Mouse (Mus musculus): ENCODE results near the gene Ly6g6d.

Gene Ly6g6d

DNA sequence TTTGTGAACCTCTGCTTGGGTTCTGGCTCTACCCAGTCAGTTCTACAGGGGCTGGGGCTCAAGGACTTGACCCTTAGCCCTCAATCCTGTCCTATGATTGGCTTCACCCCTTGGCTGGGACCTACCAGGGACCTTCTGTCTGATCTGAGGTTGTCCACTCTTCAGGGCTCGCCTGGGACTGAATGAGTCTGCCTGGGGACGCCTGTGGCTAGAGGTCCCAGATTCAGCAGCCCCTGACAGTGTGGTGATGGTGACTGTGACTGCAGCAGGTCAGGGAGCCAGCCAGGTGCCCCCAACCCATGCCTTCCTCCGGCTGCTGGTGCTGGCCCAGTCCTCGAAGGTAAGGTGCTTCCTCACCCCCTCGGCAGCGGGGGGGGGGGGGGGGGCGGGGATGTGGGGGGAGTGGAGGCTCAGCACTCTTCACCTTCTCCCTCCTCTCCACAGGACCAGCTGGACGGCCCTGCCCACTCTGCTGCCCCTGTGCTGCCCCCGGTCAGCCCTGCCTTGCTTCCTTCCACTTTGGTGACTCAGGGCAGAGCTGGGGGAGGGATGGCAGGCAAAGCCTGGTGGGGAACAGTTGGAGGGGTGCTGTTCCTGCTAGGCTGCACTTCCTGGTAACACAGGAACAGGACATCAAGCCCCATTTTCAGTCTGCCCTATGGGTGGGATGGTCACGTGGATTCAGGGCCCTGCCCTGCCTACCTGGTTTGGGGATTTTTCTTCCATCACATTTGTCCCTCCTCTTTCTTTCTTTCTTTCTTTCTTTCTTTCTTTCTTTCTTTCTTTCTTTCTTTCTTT, 53.0 kb downstream of the Ly6g6d start:
- DNase-seq (ENCODE audit: extremely low spot score, low read depth, low spot score) = no peak

DNA sequence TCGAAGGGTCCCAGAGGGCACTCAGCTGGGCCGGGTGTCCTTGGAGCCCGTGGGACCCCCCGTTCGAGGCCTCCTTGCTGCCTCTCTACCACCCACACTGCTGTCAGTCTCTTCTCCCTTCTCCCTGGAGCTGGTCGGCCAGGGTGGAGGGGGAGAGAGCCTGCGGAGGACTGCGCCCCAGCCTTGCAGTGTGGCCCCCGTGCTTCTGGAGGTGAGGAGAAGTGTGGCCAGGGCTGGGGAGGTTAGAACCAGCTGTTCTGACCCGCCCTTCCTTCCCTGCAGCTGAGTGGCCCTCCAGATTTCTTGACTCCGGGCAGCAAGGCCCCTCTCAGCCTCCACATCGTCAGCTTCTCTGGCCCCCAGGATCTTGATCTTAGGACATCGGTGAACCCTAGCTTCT, 53.6 kb downstream of the Ly6g6d start:
- DNase-seq (ENCODE audit: extremely low spot score, low read depth, low spot score) = no peak

DNA sequence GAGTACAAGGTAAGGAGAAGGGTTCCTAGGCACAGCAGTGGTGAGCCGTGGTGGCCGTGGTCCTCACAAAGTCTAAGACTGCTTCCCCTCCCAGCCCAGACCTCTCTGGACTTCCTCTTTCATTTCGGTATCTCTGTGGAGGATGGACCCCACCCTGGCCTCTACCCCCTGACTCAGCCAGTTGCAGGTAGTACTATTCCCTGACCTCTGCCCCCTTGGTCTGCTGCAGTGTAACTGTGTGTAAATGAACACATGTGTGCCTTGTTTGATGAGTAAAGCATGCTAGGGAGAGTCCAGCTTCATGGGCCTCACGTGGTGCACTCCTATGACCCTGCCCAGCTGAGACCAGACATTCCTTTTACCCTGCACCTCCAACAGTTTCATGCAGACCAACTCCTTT, 54.1 kb downstream of the Ly6g6d start:
- no peak for DNase-seq (ENCODE audit: extremely low spot score, low read depth, low spot score)

DNA sequence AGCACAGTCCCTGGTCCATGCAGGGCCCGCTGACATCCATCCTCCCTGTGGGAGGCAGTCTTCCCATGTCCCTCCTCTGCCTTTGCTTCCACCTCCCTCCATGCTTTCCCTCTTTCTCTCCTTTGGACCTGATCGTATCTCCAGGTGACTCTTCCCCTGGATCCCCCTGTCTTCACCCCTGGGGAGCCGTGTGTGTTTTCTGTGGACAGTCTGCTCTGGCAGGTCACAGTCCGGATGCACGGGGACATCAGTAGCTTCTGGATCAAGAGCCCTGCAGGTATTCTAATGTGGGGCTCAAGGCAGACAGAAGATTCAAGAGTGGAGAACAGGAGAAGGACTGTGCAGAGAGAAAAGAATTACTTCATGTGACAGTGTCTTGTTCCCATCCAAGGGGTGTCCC, 54.6 kb downstream of the Ly6g6d start:
- DNase-seq (ENCODE audit: extremely low spot score, low read depth, low spot score) = no peak

DNA sequence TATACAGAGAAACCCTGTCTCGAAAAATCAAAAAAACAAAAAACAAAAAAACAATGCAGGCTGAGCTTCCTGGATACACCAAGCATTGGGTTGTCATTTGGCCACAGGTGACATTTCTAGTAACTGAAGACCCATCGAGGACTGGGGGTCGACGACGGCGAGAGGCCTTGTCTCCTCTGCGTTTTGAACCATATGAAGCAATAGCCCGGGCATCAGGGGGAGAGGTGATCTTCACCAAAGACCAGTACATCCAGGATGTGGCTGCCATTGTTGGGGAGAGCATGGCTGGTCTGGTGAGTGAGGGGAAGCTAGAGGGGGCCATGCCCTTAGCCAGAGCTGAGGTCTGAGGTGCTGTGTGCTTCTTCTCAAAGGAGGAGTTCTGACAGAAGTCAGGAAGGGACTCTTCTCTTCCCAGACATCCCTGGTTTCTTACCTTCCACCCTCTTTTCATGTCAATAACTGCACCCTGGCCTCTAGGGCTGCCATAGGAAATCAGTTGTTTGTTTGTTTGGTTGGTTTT, 55.3 kb downstream of the Ly6g6d start:
- DNase-seq (ENCODE audit: extremely low spot score, low read depth, low spot score) = no peak

DNA sequence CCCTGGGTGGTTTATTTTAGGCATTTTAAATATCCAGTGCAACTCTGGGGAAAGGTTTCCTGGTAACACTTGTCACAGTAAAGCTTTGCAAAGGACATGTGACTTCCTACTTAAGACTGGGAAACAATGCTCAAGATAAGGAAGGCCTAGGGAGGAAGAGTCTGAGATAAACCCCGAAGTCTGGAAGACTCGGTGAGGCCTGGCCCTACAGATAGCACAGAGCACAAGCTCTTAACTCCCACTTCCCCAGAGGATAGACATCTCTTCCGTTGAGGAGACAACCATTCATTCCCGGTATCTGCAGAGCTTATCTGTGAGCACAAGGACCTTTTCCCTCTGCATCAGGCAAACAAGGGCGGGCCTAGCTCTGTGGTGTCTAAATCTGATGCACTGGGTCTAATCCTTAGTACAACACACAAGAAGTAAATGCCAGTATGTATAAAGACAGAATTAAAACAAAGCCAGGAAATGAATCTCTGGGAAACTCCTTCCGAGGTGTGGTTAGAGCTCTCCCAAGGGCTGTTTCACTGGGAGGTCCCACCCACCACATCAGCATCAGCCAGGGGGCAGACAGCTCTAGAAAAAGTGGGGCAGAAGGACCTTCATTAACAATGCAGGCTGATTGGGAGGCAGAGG, 55.9 kb downstream of the Ly6g6d start:
- DNase-seq (ENCODE audit: extremely low spot score, low read depth, low spot score) = no peak

All from hindlimb bud, embryonic 11.5 days (tissue).